In genomic region chr2:129536377-129536776, GRCm38 (mm10) we compare ENCODE assay signal across 26 mouse cellular contexts. TPM values are rescaled to one million over a fixed set of nuclear protein-coding genes. Genes with fewer than 3 reads are reported as not detected.
A peak's percentile ranks its signal among the peaks of the same experiment; 100 is the strongest.
DNase-seq lines count a peak whose midpoint lies in the region; ATAC-seq and TF ChIP-seq lines count a peak whose summit lies in the region.
"Had no signal": no experiment of that assay in that cellular context is flagged by ENCODE, and none has a peak within 500 bp of the region (broad histone marks: within the 10 kb centered on the region; RNA-seq: fewer than 3 reads in every experiment).

Gene F830045P16Rik, minus strand, starts transcription at chr2:129536602.

- H3K36me3 ChIP-seq in forebrain, embryonic 14.5 days (ENCODE audit: control insufficient read depth, insufficient read depth, low read length): no peaks in the 10 kb centered on the region
- no peaks in the 10 kb centered on the region for H3K36me3 ChIP-seq in forebrain, embryonic 15.5 days
- no peaks in the 10 kb centered on the region for H3K36me3 ChIP-seq in kidney, embryonic 14.5 days (ENCODE audit: control insufficient read depth, insufficient read depth, low read length)
- no peaks in the 10 kb centered on the region for H3K36me3 ChIP-seq in kidney, adult 2 months (ENCODE audit: control insufficient read depth, insufficient read depth, low read length)
- H3K36me3 ChIP-seq in myocyte (ENCODE audit: control insufficient read depth, insufficient read depth): no peaks in the 10 kb centered on the region
- H3K36me3 ChIP-seq: embryonic facial prominence, embryonic 15.5 days; liver, embryonic 15.5 days had no signal

- no peaks in the 10 kb centered on the region for H3K27me3 ChIP-seq in forebrain, embryonic 14.5 days (replicated peaks; ENCODE audit: control insufficient read depth, insufficient read depth, low read length)
- no peaks in the 10 kb centered on the region for H3K27me3 ChIP-seq in forebrain, embryonic 15.5 days
- no peaks in the 10 kb centered on the region for H3K27me3 ChIP-seq in kidney, embryonic 14.5 days (ENCODE audit: control insufficient read depth, insufficient read depth, low read length)
- no peaks in the 10 kb centered on the region for H3K27me3 ChIP-seq in kidney, adult 2 months (replicated peaks; ENCODE audit: control insufficient read depth, insufficient read depth, low read length)
- peaks cover 10% of the 10 kb centered on the region for H3K27me3 ChIP-seq in myocyte (ENCODE audit: control insufficient read depth, insufficient read depth, insufficient read length)
- H3K27me3 ChIP-seq: embryonic facial prominence, embryonic 15.5 days; liver, embryonic 15.5 days; Patski had no signal

- H3K79me2 ChIP-seq in myocyte (ENCODE audit: control insufficient read depth, insufficient read depth): no peaks in the 10 kb centered on the region

- no peak for DNase-seq in forebrain, embryonic 14.5 days (ENCODE audit: low spot score)
- no peak for DNase-seq in kidney, adult 2 months
- DNase-seq in testis, postnatal 10 days (ENCODE audit: low spot score): peak; percentile 34
- DNase-seq in testis, postnatal 14 days (ENCODE audit: low spot score): no peak
- DNase-seq in lung, postnatal 10 days: no peak
- DNase-seq: adrenal gland, postnatal 25 days; B cell, adult 2 months; cerebellum, adult 8-10 months; gastrocnemius, postnatal 25 days; heart, postnatal 14 days; right cerebral cortex, postnatal 25 days; thymus, postnatal 14 days had no signal

- H3K27ac ChIP-seq in forebrain, embryonic 14.5 days (ENCODE audit: low read depth, low read length): no peak within 1 kb of the TSS
- no peak within 1 kb of the TSS for H3K27ac ChIP-seq in forebrain, embryonic 15.5 days (replicated peaks)
- 0 out of 2 replicates have a peak within 1 kb of the TSS, but pooled peaks have one; percentile 7 for H3K27ac ChIP-seq in kidney, embryonic 14.5 days (ENCODE audit: low read depth, low read length)
- H3K27ac ChIP-seq in kidney, adult 2 months (ENCODE audit: insufficient read depth, low read depth, low read length): no peak within 1 kb of the TSS
- H3K27ac ChIP-seq: embryonic facial prominence, embryonic 15.5 days; left cerebral cortex, adult 2 months; liver, embryonic 15.5 days had no signal

- H3K9me3 ChIP-seq in forebrain, embryonic 14.5 days (replicated peaks; ENCODE audit: control insufficient read depth, low read length): no peaks in the 10 kb centered on the region
- H3K9me3 ChIP-seq in forebrain, embryonic 15.5 days: no peaks in the 10 kb centered on the region
- H3K9me3 ChIP-seq in kidney, embryonic 14.5 days (ENCODE audit: control insufficient read depth, low read length): no peaks in the 10 kb centered on the region
- H3K9me3 ChIP-seq: embryonic facial prominence, embryonic 15.5 days; liver, embryonic 15.5 days had no signal

- H3K9ac ChIP-seq in forebrain, embryonic 14.5 days (ENCODE audit: low read length): 0 out of 2 replicates have a peak within 1 kb of the TSS, but pooled peaks have one; percentile 2
- no peak within 1 kb of the TSS for H3K9ac ChIP-seq in forebrain, embryonic 15.5 days (replicated peaks)
- H3K9ac ChIP-seq in kidney, embryonic 14.5 days (ENCODE audit: low read depth, low read length): no peak within 1 kb of the TSS
- H3K9ac ChIP-seq: embryonic facial prominence, embryonic 15.5 days; liver, embryonic 15.5 days had no signal

- peaks cover 3% of the 10 kb centered on the region; the same call in 1 of the 2 replicates for H3K4me1 ChIP-seq in forebrain, embryonic 14.5 days (ENCODE audit: control insufficient read depth, insufficient read depth, low read length)
- peaks cover 3% of the 10 kb centered on the region; the same call in 1 of the 2 replicates for H3K4me1 ChIP-seq in forebrain, embryonic 15.5 days
- H3K4me1 ChIP-seq in kidney, embryonic 14.5 days (ENCODE audit: control insufficient read depth, insufficient read depth, low read length): peaks cover 7% of the 10 kb centered on the region; the same call in 1 of the 2 replicates
- 0 out of 2 replicates have a peak, but pooled peaks cover 3% of the 10 kb centered on the region for H3K4me1 ChIP-seq in kidney, adult 2 months (ENCODE audit: control insufficient read depth, insufficient read depth, low read length)
- H3K4me1 ChIP-seq: embryonic facial prominence, embryonic 15.5 days; liver, embryonic 15.5 days had no signal

- TF ChIP-seq CTCF in kidney, adult 2 months (conservative IDR thresholded peaks at IDR 0.05; ENCODE audit: insufficient read depth, insufficient read length, low read depth, low read length): no peak

- 59% methylated on average over 2 of the region's 2 CpGs for WGBS in forebrain, embryonic 14.5 days
- 44% methylated on average over 2 of the region's 2 CpGs for WGBS in forebrain, embryonic 15.5 days
- 66% methylated on average over 2 of the region's 2 CpGs for WGBS in kidney, embryonic 14.5 days
- WGBS in kidney, adult 2 months: 79% methylated on average over 2 of the region's 2 CpGs

- no peak for TF ChIP-seq POLR2A in kidney, adult 2 months (IDR thresholded peaks at IDR 0.05; ENCODE audit: low read depth, low read length)
- no peak for TF ChIP-seq POLR2A in myocyte (IDR thresholded peaks at IDR 0.05; ENCODE audit: insufficient read length, low read depth)

- H3K4me3 ChIP-seq in forebrain, embryonic 14.5 days (ENCODE audit: low read depth, low read length): no peak within 1 kb of the TSS
- H3K4me3 ChIP-seq in forebrain, embryonic 15.5 days: no peak within 1 kb of the TSS
- no peak within 1 kb of the TSS for H3K4me3 ChIP-seq in kidney, embryonic 14.5 days (ENCODE audit: low read length)
- H3K4me3 ChIP-seq in kidney, adult 2 months (ENCODE audit: insufficient read depth, low read depth, low read length): no peak within 1 kb of the TSS
- H3K4me3 ChIP-seq in myocyte: no peak within 1 kb of the TSS
- H3K4me3 ChIP-seq: embryonic facial prominence, embryonic 15.5 days; left cerebral cortex, adult 2 months; liver, embryonic 15.5 days had no signal

- no peak within 1 kb of the TSS for H3ac ChIP-seq in myocyte (ENCODE audit: control insufficient read depth, insufficient read length)

- no peak for ATAC-seq in forebrain, embryonic 14.5 days
- ATAC-seq in forebrain, embryonic 15.5 days (replicated peaks): no peak
- ATAC-seq in kidney, embryonic 14.5 days (ENCODE audit: low FRiP score, low TSS enrichment): no peak
- ATAC-seq: activated CD4-positive, CD25-positive, alpha-beta regulatory T cell, adult 4 months; inflammation-experienced regulatory T-cells, adult 6 months; lung, postnatal 0 days; Patski had no signal

- no peak within 1 kb of the TSS for H3K4me2 ChIP-seq in forebrain, embryonic 14.5 days (ENCODE audit: low read length)
- no peak within 1 kb of the TSS for H3K4me2 ChIP-seq in forebrain, embryonic 15.5 days (replicated peaks)
- H3K4me2 ChIP-seq in kidney, embryonic 14.5 days (replicated peaks; ENCODE audit: low read depth, low read length): no peak within 1 kb of the TSS
- no peak within 1 kb of the TSS for H3K4me2 ChIP-seq in myocyte (ENCODE audit: low read depth)
- H3K4me2 ChIP-seq: embryonic facial prominence, embryonic 15.5 days; heart, embryonic 11.5 days; liver, embryonic 15.5 days had no signal

TF ChIP-seq in myocyte, 11 proteins besides CTCF, POLR2A, EP300 and RAD21:
- TF ChIP-seq E2F4 (IDR thresholded peaks at IDR 0.05; ENCODE audit: insufficient read depth) (no peak), MYOD1 (IDR thresholded peaks at IDR 0.05; ENCODE audit: control insufficient read depth in 1 of 3, insufficient read length in 2 of 3, low read depth in 2 of 3) (peak in 2 of 3 experiments; percentile 45 to 48), MYOG (IDR thresholded peaks at IDR 0.05; ENCODE audit: control insufficient read depth in 1 of 3, insufficient read depth in 1 of 3, insufficient read length in 2 of 3, low read depth in 2 of 3) (peak in 2 of 3 experiments; percentile 65 to 70)

RNA-seq across cellular contexts. Expression of gene F830045P16Rik, which starts in this region (rescaled TPM):
- polyA plus RNA-seq in forebrain, embryonic 14.5 days (2014; fragmentation: Nextera tagmentation; extraction: Ambion mirVana): not detected in 2 replicates
- not detected in 2 replicates for polyA plus RNA-seq in forebrain, embryonic 15.5 days (2015; fragmentation: Nextera tagmentation; extraction: Ambion mirVana)
- not detected in 2 replicates for polyA plus RNA-seq in kidney, embryonic 14.5 days (2014; fragmentation: Nextera tagmentation; extraction: Ambion mirVana)
- polyA plus RNA-seq in kidney, adult 2 months (2012; rRNA removed): not detected in 2 replicates
- not detected for polyA plus RNA-seq in myocyte (2012; fragmentation: generic; extraction: Trizol)
- polyA plus RNA-seq: activated CD4-positive, CD25-positive, alpha-beta regulatory T cell, adult 4 months; heart, embryonic 11.5 days; inflammation-experienced regulatory T-cells, adult 6 months; kidney, embryonic 16.5 days; limb, embryonic 11.5 days; liver, embryonic 15.5 days; lung, postnatal 0 days; Patski; stomach, embryonic 16.5 days had no signal
